Mouse (Mus musculus) CH12.LX (cell line): ENCODE measurements around the gene Rgs7. TPM values are rescaled to one million over a fixed set of nuclear protein-coding genes. Genes with fewer than 3 reads are reported as not detected.

Source experiments
- DNase-seq: peaks from one replicate; pipeline ENCODE4 v3.0.0-alpha.2; 2013; ENCODE audit errors: extremely low read depth
- H3K27ac ChIP-seq: 2 replicates; pipeline ENCODE4 v1.5.1; 2012; ENCODE audit warnings: low read depth, mild to moderate bottlenecking, control low read depth, moderate library complexity; ENCODE audit not compliant: insufficient read depth
- H3K27me3 ChIP-seq: replicated peaks from 2 replicates; pipeline ENCODE3; 2012; ENCODE audit warnings: inconsistent platforms
- H3K36me3 ChIP-seq, 2 experiments: replicated peaks in 1 of 2; 2 replicates each; pipeline versions ENCODE3 to v1.6.1; 2012; ENCODE audit warnings: inconsistent platforms in 1 of 2, low read length in 1 of 2, mild to moderate bottlenecking in 1 of 2, mixed read lengths in 1 of 2, moderate library complexity in 1 of 2; ENCODE audit not compliant: control insufficient read depth in 1 of 2, insufficient read depth in 1 of 2
- H3K4me1 ChIP-seq, 2 experiments: 2 replicates each; pipeline ENCODE4 v1.6.1; 2012; ENCODE audit warnings: inconsistent platforms in 1 of 2, moderate library complexity in 1 of 2; ENCODE audit not compliant: insufficient read depth in 2 of 2, control insufficient read depth in 1 of 2
- H3K4me2 ChIP-seq: 2 replicates; pipeline ENCODE4 v1.6.1; 2012; ENCODE audit warnings: low read depth, mild to moderate bottlenecking, control low read depth; ENCODE audit not compliant: poor library complexity, insufficient read depth, severe bottlenecking
- H3K4me3 ChIP-seq, 3 experiments: fragments of 150-350 bp in 1 of 3; sonication (generic) in 1 of 3; replicated peaks in 1 of 3; 2 replicates each; pipeline versions ENCODE3 to v1.5.1; 2011 to 2012; ENCODE audit warnings: low read depth in 2 of 3, low read length in 2 of 3, mild to moderate bottlenecking in 2 of 3, moderate library complexity in 2 of 3, control low read depth in 1 of 3, improper control_type of control experiment in 1 of 3, inconsistent platforms in 1 of 3, mixed read lengths in 1 of 3; ENCODE audit not compliant: poor library complexity in 1 of 3
- H3K79me2 ChIP-seq: replicated peaks from 2 replicates; pipeline ENCODE4 v1.6.1; 2012; ENCODE audit warnings: mild to moderate bottlenecking, moderate library complexity; ENCODE audit not compliant: control insufficient read depth, poor library complexity, insufficient read depth, severe bottlenecking; ENCODE audit errors: extremely low read depth
- H3K9ac ChIP-seq: 2 replicates; pipeline ENCODE4 v1.6.1; 2012; ENCODE audit warnings: low read depth, mild to moderate bottlenecking, control low read depth, moderate library complexity; ENCODE audit not compliant: insufficient read depth
- H3K9me3 ChIP-seq: replicated peaks from 2 replicates; pipeline ENCODE3; 2012; ENCODE audit warnings: low read length, inconsistent platforms, mixed read lengths
- BHLHE40 ChIP-seq: IDR thresholded peaks from 2 replicates; pipeline ENCODE4 v1.6.1; 2011; ENCODE audit warnings: mild to moderate bottlenecking, low read depth, low read length, improper control_type of control experiment
- CHD2 ChIP-seq: IDR thresholded peaks from 2 replicates; pipeline ENCODE4 v1.6.1; 2011; ENCODE audit warnings: low read length, improper control_type of control experiment
- CTCF ChIP-seq, 2 experiments: IDR thresholded peaks in 1 of 2; conservative IDR thresholded peaks in 1 of 2; 2 replicates each; pipeline ENCODE4 v1.5.1; 2011 to 2012; ENCODE audit warnings: low read depth in 2 of 2, low read length in 2 of 2, improper control_type of control experiment in 1 of 2, inconsistent platforms in 1 of 2, mild to moderate bottlenecking in 1 of 2, moderate library complexity in 1 of 2
- E2F4 ChIP-seq: IDR thresholded peaks from 2 replicates; pipeline ENCODE4 v1.6.1; 2011; ENCODE audit warnings: low read depth, low read length, improper control_type of control experiment; ENCODE audit not compliant: insufficient replicate concordance
- EP300 ChIP-seq: IDR thresholded peaks from 2 replicates; pipeline ENCODE4 v1.6.1; 2011; ENCODE audit warnings: low read length, improper control_type of control experiment
- ETS1 ChIP-seq: conservative IDR thresholded peaks from 2 replicates; pipeline ENCODE4 v1.6.1; 2012; ENCODE audit warnings: low read depth, mild to moderate bottlenecking, inconsistent platforms, low read length, improper control_type of control experiment, moderate library complexity
- HCFC1 ChIP-seq: IDR thresholded peaks from 2 replicates; pipeline ENCODE4 v1.6.1; 2012; ENCODE audit warnings: low read depth, mild to moderate bottlenecking, inconsistent platforms, low read length, improper control_type of control experiment
- IRF4 ChIP-seq: IDR thresholded peaks from 2 replicates; pipeline ENCODE4 v1.6.1; 2014; ENCODE audit warnings: low read depth, mild to moderate bottlenecking, inconsistent platforms, low read length, improper control_type of control experiment
- JUN ChIP-seq: IDR thresholded peaks from 2 replicates; pipeline ENCODE4 v1.6.1; 2011; ENCODE audit warnings: low read depth, mild to moderate bottlenecking, low read length, improper control_type of control experiment, moderate library complexity; ENCODE audit not compliant: insufficient read depth
- JUND ChIP-seq: conservative IDR thresholded peaks from 2 replicates; pipeline ENCODE4 v1.6.1; 2011; ENCODE audit warnings: low read depth, low read length, improper control_type of control experiment
- MAFK ChIP-seq: IDR thresholded peaks from 2 replicates; pipeline ENCODE4 v1.6.1; 2011; ENCODE audit warnings: low read length, improper control_type of control experiment; ENCODE audit not compliant: insufficient replicate concordance
- MAX ChIP-seq: IDR thresholded peaks from 2 replicates; pipeline ENCODE4 v1.6.1; 2011; ENCODE audit warnings: low read length, improper control_type of control experiment
- MAZ ChIP-seq: IDR thresholded peaks from 2 replicates; pipeline ENCODE4 v1.6.1; 2012; ENCODE audit warnings: low read depth, mild to moderate bottlenecking, inconsistent platforms, low read length, improper control_type of control experiment, moderate library complexity
- MEF2A ChIP-seq: IDR thresholded peaks from 2 replicates; pipeline ENCODE4 v1.6.1; 2014; ENCODE audit warnings: low read depth, mild to moderate bottlenecking, inconsistent platforms, low read length, improper control_type of control experiment, borderline replicate concordance
- PAX5 ChIP-seq: IDR thresholded peaks from 2 replicates; pipeline ENCODE4 v1.6.1; 2012; ENCODE audit warnings: low read length, inconsistent platforms, mixed read lengths
- RAD21 ChIP-seq: IDR thresholded peaks from 2 replicates; pipeline ENCODE4 v1.6.1; 2011; ENCODE audit warnings: low read depth, mild to moderate bottlenecking, low read length, improper control_type of control experiment, moderate library complexity
- SMC3 ChIP-seq: IDR thresholded peaks from 2 replicates; pipeline ENCODE4 v1.6.1; 2011; ENCODE audit warnings: low read depth, low read length, improper control_type of control experiment
- TBP ChIP-seq: conservative IDR thresholded peaks from 2 replicates; pipeline ENCODE4 v1.6.1; 2011; ENCODE audit warnings: low read depth, low read length, improper control_type of control experiment
- UBTF ChIP-seq: IDR thresholded peaks from 2 replicates; pipeline ENCODE4 v1.6.1; 2012; ENCODE audit warnings: low read depth, mild to moderate bottlenecking, inconsistent platforms, low read length, improper control_type of control experiment, moderate library complexity
- USF2 ChIP-seq: conservative IDR thresholded peaks from 2 replicates; pipeline ENCODE4 v1.6.1; 2011; ENCODE audit warnings: low read depth, low read length, improper control_type of control experiment
- ZNF384 ChIP-seq: IDR thresholded peaks from 2 replicates; pipeline ENCODE4 v1.6.1; 2012; ENCODE audit warnings: low read depth, low read length, improper control_type of control experiment, inconsistent platforms
- dilution Hi-C: fragments of 300-500 bp; cut with MboI; formaldehyde crosslinking; loops from 2 replicates; pipeline ENCODE4 v1.14.3; 2020; ENCODE audit warnings: low sequenced_read_pairs; ENCODE audit not compliant: extremely low pct_unique_long_range_greater_than_20kb, extremely low pct_ligation_motif_present
- in situ Hi-C: fragments of 300-500 bp; cut with MboI; formaldehyde crosslinking; loops from 3 replicates; pipeline ENCODE4 v1.14.3; 2019; ENCODE audit warnings: low sequenced_read_pairs, low pct_ligation_motif_present, low pct_unique_long_range_greater_than_20kb, mixed read lengths
- polyA plus RNA-seq: library from polyadenylated mRNA; unstranded; fragments of >175 nt; gene quantifications from 2 replicates; pipeline ENCODE4 v1.2.1, GENCODE M21; 2012; ENCODE audit warnings: low read depth; ENCODE audit not compliant: insufficient read length
- total RNA-seq, 2 experiments: library from RNA; depleted of rRNA; stranded (reverse); fragments of 300-350 nt in 1 of 2; fragments of >200 nt in 1 of 2; gene quantifications; 2 replicates each; pipeline ENCODE4 v1.2.3; 2012 to 2014

Gene Rgs7
- total and polyA plus RNA-seq, 3 experiments, result 0.04 to 0.30 (median 0.09) TPM

DNA sequence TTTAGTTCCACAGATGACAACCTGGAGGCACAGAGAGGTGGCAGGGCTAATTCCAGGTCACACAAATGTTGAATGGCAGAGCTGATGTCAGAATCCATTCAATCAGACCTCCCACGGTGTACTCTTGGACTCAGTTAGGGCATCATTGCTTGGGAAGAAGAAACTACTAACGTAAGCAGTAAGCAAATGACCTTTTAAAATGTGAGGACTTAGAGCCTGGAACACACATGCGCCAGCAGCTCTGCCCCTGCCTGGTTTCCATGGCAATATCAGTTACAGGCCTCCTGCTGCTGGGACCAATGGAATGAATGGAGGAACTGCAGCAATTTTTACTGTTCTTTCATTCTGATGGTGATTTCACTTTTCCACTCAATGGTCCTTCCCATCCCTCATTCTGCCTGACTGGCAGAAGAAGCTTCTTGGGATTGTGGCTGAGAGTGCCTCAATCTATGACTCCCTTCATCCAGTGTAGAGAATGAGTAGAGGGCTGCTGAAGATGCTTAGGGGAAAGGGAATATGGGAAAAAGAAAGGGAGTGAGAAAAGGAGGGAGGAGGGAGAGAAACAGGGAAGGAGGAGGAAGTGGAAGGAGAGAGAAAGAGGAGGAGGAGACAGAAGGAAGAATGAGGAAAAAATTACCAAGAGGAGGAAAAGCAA lies 106.6 kb downstream of the Rgs7 start:
- Histone ChIP-seq H3K27me3 (no peaks in the 10 kb centered on the region), H3K79me2 (no peaks in the 10 kb centered on the region), H3K27ac (no peak overlapping the region), H3K4me2 (no peak overlapping the region), H3K9me3 (no peaks in the 10 kb centered on the region), H3K4me3 (no peak overlapping the region), H3K4me1 (no peaks in the 10 kb centered on the region), H3K36me3 (no peaks in the 10 kb centered on the region), H3K9ac (no peak overlapping the region)
- DNase-seq, result no peak
- no peak for TF ChIP-seq EP300
- TF ChIP-seq IRF4, result no peak
- TF ChIP-seq JUND, result no peak
- no peak for TF ChIP-seq RAD21
- no peak for TF ChIP-seq MAX
- TF ChIP-seq MEF2A, result no peak
- TF ChIP-seq PAX5, result no peak
- in situ Hi-C loops, result no loop called here
- dilution Hi-C loops, result no loop called here

DNA sequence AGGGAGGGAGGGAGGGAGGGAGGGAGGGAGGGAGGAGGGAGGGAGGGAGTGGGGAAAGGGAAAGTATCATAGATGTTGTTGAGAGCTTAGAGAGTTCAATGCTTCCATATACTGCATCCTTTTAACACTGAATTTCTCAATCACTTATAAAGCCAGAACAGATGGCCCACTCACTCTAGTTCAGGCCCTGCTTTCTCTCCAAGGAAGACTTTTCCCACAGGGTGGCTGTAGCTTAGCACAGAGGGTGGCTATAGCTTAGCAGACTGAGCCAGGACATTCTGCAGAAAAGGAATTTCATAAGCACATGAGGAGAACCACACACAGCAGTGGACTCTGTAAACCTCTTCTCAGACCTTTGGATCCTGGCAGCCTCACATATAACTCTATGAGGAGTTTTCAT lies 119.7 kb downstream of the Rgs7 start:
- no peak overlapping the region for H3K4me2 ChIP-seq
- no peak for DNase-seq
- no peaks in the 10 kb centered on the region for H3K36me3 ChIP-seq
- TF ChIP-seq RAD21, result no peak
- no peak for TF ChIP-seq USF2
- TF ChIP-seq UBTF, result no peak
- no peak for TF ChIP-seq SMC3
- no peak for TF ChIP-seq IRF4
- TF ChIP-seq TBP, result no peak
- no peak for TF ChIP-seq MAZ
- no peak for TF ChIP-seq MAX
- TF ChIP-seq BHLHE40, result no peak
- no peak for TF ChIP-seq ETS1
- no peak for TF ChIP-seq ZNF384
- TF ChIP-seq CHD2, result no peak
- no peak for TF ChIP-seq JUN
- TF ChIP-seq MEF2A, result no peak
- TF ChIP-seq CTCF (conservative IDR thresholded peaks at IDR 0.05 in 1 of 2, IDR thresholded peaks at IDR 0.05 in 1 of 2; ENCODE audit: low read depth in 2 of 2, low read length in 2 of 2), result no peak
- TF ChIP-seq E2F4, result no peak
- TF ChIP-seq MAFK, result no peak
- no peak for TF ChIP-seq HCFC1
- H3K27me3 ChIP-seq, result no peaks in the 10 kb centered on the region
- no peak overlapping the region for H3K27ac ChIP-seq
- in situ Hi-C loops (no loop called here), dilution Hi-C loops (no loop called here)
- H3K4me1 ChIP-seq, result no peaks in the 10 kb centered on the region
- no peak overlapping the region for H3K4me3 ChIP-seq
- H3K79me2 ChIP-seq, result no peaks in the 10 kb centered on the region
- no peaks in the 10 kb centered on the region for H3K9me3 ChIP-seq
- H3K9ac ChIP-seq, result no peak overlapping the region
